ENCODE assay signal across 35 mouse cellular contexts in the genomic region with DNA sequence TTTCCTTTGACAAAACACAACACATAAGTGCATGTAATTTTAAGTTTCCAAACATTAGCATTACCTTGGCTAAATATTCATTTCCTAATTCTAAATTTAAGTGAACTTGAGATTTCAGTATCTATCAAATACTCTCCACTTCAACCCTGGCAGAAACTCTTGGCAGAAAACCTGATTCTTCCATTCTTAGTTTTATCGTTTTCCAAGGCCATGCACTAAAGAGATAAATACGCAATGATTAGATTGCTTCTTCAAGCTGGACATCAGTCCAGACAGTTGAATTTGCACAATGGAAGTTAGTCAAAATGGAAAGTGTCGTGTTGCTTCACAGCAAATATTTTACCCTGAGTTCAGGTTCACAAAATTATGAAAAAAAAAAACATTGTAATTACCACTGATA.
"Had no signal": no experiment of that assay in that cellular context is flagged by ENCODE, and none has a peak within 500 bp of the region (broad histone marks: within the 10 kb centered on the region; RNA-seq: fewer than 3 reads in every experiment).

No protein-coding gene starts in this region.

- H3K9me3 ChIP-seq: heart, embryonic 10.5 days; heart, embryonic 12.5 days; heart, embryonic 13.5 days; heart, embryonic 15.5 days; hindbrain, embryonic 10.5 days; hindbrain, embryonic 12.5 days; hindbrain, embryonic 13.5 days; hindbrain, embryonic 15.5 days; intestine, embryonic 15.5 days; kidney, embryonic 15.5 days had no signal

- H3K4me1 ChIP-seq: heart, embryonic 10.5 days; hindbrain, embryonic 10.5 days; hindbrain, embryonic 12.5 days; hindbrain, embryonic 15.5 days; intestine, embryonic 15.5 days; kidney, embryonic 15.5 days had no signal

- H3K27me3 ChIP-seq: heart, embryonic 12.5 days; heart, embryonic 13.5 days; heart, embryonic 15.5 days; hindbrain, embryonic 12.5 days; hindbrain, embryonic 13.5 days; hindbrain, embryonic 15.5 days; intestine, embryonic 15.5 days; kidney, embryonic 15.5 days had no signal

- H3K4me3 ChIP-seq: heart, embryonic 10.5 days; heart, embryonic 12.5 days; heart, embryonic 13.5 days; heart, embryonic 15.5 days; hindbrain, embryonic 10.5 days; hindbrain, embryonic 12.5 days; hindbrain, embryonic 13.5 days; hindbrain, embryonic 15.5 days; intestine, embryonic 15.5 days; kidney, embryonic 15.5 days; layer of hippocampus, adult 2 months had no signal

- H3K9ac ChIP-seq: heart, embryonic 12.5 days; heart, embryonic 13.5 days; heart, embryonic 15.5 days; hindbrain, embryonic 12.5 days; hindbrain, embryonic 13.5 days; hindbrain, embryonic 14.5 days; hindbrain, embryonic 15.5 days; intestine, embryonic 15.5 days; kidney, embryonic 15.5 days had no signal

- DNase-seq: heart, postnatal 10 days; heart, postnatal 14 days; heart, postnatal 36 days; heart, postnatal 4 days; kidney, adult 11 months; kidney, adult 18-20 months; kidney, adult 2 months; kidney, adult 8-10 months; kidney, adult 9 months; kidney, postnatal 10 days; kidney, postnatal 14 days; kidney, postnatal 25 days; kidney, postnatal 36 days; kidney, postnatal 4 days; layer of hippocampus, adult 9-11 months; layer of hippocampus, postnatal 36 days had no signal

- H3K4me2 ChIP-seq: heart, embryonic 11.5 days; heart, embryonic 12.5 days; heart, embryonic 13.5 days; heart, embryonic 15.5 days; hindbrain, embryonic 12.5 days; hindbrain, embryonic 13.5 days; hindbrain, embryonic 14.5 days; hindbrain, embryonic 15.5 days; intestine, embryonic 15.5 days; kidney, embryonic 15.5 days had no signal

- H3K27ac ChIP-seq: heart, embryonic 10.5 days; heart, embryonic 13.5 days; heart, embryonic 15.5 days; hindbrain, embryonic 10.5 days; hindbrain, embryonic 12.5 days; hindbrain, embryonic 13.5 days; hindbrain, embryonic 14.5 days; hindbrain, embryonic 15.5 days; hindbrain, postnatal 0 days; intestine, embryonic 15.5 days; kidney, embryonic 15.5 days; kidney, postnatal 0 days; layer of hippocampus, adult 2 months had no signal

- ATAC-seq: hindbrain, embryonic 16.5 days; hindbrain, postnatal 0 days; inflammation-experienced regulatory T-cells, adult 6 months; intestine, embryonic 15.5 days; intestine, embryonic 16.5 days; intestine, postnatal 0 days had no signal

- H3K36me3 ChIP-seq: heart, embryonic 10.5 days; heart, embryonic 12.5 days; heart, embryonic 13.5 days; heart, embryonic 15.5 days; hindbrain, embryonic 10.5 days; hindbrain, embryonic 12.5 days; hindbrain, embryonic 13.5 days; hindbrain, embryonic 15.5 days; intestine, embryonic 15.5 days; kidney, embryonic 15.5 days had no signal
